Mouse (Mus musculus): ENCODE results near the gene Cpvl. TPM values are rescaled to one million over a fixed set of nuclear protein-coding genes. Genes with fewer than 3 reads are reported as not detected.

Gene Cpvl
- total RNA-seq (2017): not detected in 2 replicates

DNA sequence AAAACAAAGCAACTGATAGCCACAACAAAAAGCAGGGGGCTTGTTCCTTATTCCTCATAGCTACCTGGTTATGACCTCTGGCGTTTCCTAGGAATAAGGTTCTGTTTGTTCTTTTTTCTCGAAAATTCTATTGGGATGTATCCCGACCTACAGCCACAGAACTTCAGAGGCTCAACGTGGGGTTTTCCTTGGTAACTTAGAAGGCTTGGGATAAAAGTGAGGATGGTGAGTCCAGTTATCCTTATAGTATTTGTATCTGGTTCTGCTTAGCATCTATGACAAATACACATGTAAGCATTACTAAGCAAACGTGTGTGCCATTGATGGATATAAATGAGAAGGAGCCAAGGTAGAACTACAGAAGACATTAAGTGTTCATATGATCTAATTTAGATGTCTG is at the start of gene Cpvl:
Gene Cpvl (minus strand): TSS at position 101 of the 400 bp plus-strand sequence.
- ATAC-seq (replicated peaks in 1 of 2; ENCODE audit: insufficient read depth in 1 of 2, low FRiP score in 2 of 2, low TSS enrichment in 1 of 2, low read depth in 1 of 2, poor library complexity in 2 of 2, severe bottlenecking in 2 of 2): no peak

DNA sequence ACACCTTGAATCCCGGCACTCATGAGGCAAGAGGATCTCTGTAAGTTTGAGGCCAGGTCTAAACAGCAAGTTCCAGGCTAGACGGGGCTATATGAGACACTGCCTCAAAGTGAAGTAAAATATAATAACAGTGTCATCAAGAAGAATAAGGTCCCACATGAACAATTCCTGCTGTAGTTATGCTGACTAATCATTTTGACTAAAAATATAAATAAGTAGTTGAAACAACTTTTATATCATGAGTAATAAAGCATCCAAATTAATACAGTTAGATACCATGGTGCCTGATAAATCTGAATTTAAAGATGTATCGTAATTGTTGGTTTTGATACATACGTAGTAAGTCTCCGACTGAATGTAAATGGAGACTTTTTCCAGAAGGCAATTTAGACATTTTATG is 45.4 kb upstream of the Cpvl start:
- no peak for ATAC-seq (replicated peaks in 1 of 2; ENCODE audit: insufficient read depth in 1 of 2, low FRiP score in 2 of 2, low TSS enrichment in 1 of 2, low read depth in 1 of 2, poor library complexity in 2 of 2, severe bottlenecking in 2 of 2)

DNA sequence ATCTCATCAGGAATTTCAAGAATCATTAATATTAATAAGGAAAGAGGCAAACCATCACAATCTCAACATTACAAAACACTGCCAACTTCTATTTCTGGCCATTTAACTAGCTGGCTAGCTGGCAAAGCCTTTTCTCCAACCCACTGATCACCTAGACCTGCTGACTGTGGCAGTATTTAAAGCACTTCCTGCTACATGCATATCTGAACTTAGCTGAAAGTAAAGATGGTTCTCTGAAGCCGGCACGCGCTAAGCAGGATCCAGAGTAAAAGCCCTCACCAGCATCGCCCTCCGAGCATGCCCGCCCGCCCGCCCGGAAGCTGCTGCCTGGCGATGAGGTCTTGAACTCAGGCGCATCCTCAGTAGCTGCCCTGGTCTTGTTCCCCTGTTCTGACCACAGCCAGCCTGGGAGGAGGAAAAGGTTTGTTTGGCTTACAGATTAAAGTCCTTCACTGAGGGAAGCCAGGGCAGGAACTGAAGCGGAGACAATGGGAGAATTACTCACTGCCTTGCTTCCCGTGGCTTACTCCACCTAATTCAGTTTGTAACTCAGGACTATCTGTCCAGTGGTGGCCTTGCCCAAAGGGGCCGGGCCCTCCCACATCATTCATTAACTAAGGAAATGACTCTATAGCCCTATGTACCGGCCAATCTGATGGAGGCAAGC is 42.8 kb upstream of the Cpvl start:
- ATAC-seq (replicated peaks in 1 of 2; ENCODE audit: insufficient read depth in 1 of 2, low FRiP score in 2 of 2, low TSS enrichment in 1 of 2, low read depth in 1 of 2, poor library complexity in 2 of 2, severe bottlenecking in 2 of 2): peak; percentile 29 to 46; a peak in 2 of 4 replicates

DNA sequence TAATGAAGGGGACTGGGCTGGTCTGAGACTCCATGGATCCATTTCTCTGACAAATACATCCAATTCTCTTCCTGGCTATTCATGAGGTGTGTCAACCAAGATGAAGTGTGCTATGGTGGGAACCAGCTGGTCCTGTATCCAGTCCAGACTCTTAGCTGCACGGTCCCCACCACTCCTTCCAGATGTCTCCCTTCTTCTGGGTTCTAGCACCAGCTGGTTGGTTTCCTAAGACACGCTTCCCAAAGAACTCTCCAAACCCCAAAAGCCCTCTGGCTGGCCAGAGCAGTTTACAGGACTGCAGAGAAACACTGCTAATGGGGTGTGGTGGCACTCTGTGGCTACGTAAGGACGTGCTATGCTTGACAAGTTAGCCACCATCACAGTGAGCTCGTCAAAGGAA is 40.4 kb upstream of the Cpvl start:
- ATAC-seq (replicated peaks in 1 of 2; ENCODE audit: insufficient read depth in 1 of 2, low FRiP score in 2 of 2, low TSS enrichment in 1 of 2, low read depth in 1 of 2, poor library complexity in 2 of 2, severe bottlenecking in 2 of 2): no peak

DNA sequence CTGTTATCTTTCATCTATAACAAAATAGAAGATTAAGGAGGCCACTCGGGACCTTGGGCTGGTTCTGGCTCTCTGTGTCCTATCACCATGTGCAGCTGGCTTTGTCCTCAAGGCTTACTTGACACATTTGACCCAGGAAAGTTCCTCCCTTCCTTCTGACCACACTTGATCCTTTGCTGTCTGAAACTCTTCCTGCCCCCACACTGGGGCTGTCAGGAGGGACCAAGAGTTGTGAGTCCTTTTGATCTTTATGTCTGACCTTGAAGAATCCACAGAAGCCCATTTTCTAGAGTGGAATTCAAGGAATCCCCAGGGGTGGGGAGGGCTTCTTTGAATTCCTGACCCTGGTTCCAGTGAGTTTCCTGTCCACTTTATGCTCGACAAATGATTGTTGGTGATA is 39.6 kb upstream of the Cpvl start:
- no peak for ATAC-seq (replicated peaks in 1 of 2; ENCODE audit: insufficient read depth in 1 of 2, low FRiP score in 2 of 2, low TSS enrichment in 1 of 2, low read depth in 1 of 2, poor library complexity in 2 of 2, severe bottlenecking in 2 of 2)

DNA sequence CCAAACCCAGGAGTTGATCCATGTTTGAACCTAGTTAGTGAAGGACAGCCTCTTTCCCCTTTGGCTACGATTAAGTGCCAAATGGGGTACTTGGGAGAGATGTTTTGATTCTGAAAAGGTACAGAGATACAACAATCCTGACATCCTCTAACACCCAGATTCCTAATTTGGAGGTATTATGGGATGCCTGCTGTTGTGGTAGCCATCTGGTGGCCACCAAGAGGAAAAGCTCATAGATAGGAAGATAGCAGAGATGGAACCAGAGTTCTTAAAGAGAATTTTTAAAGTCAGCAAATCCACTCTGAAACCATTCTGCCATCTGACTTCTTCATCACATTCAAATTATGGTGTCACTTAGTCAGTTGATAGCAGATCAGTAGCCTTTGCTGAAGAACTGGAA is 33.7 kb upstream of the Cpvl start:
- ATAC-seq (replicated peaks in 1 of 2; ENCODE audit: insufficient read depth in 1 of 2, low FRiP score in 2 of 2, low TSS enrichment in 1 of 2, low read depth in 1 of 2, poor library complexity in 2 of 2, severe bottlenecking in 2 of 2): no peak

DNA sequence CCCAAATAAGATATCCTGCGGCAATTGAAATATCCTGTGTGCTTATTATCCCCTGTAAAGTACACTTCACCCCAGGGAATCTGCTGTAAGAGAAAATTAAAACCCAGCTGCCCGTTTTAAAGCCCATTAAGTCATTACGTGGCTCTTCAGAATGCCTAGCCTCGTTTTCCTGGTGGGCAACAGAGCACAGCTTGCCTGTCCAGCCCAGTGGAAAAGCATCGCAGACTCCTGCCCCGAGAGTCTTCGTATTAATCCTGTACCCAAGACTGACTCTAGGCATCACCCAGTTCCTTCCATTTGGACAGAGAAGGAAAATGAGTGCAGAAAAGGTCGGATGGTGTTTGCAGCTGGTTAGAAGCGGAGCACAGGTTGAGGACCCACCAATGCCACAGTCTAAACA is 31.9 kb upstream of the Cpvl start:
- ATAC-seq (replicated peaks in 1 of 2; ENCODE audit: insufficient read depth in 1 of 2, low FRiP score in 2 of 2, low TSS enrichment in 1 of 2, low read depth in 1 of 2, poor library complexity in 2 of 2, severe bottlenecking in 2 of 2): no peak

DNA sequence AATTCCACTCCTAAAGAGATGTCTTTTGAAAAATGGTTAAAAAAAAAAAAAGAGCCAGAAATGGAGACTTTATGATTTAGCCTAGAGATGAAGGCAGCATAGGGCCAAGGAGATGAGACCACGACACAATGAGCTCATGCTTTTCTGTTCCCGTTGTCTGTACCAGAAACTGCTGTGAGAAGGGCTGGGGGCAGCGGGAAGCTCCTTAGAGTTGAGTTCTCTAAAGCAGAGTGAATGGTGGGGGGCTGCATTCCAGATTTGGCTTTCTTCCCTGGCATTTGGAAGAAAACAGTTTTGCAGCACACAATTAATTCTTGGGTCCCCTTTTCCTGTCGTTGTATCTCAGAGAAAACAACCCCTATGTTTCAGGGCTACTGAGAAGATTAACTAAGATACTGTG is 30.8 kb upstream of the Cpvl start:
- ATAC-seq (replicated peaks in 1 of 2; ENCODE audit: insufficient read depth in 1 of 2, low FRiP score in 2 of 2, low TSS enrichment in 1 of 2, low read depth in 1 of 2, poor library complexity in 2 of 2, severe bottlenecking in 2 of 2): no peak

DNA sequence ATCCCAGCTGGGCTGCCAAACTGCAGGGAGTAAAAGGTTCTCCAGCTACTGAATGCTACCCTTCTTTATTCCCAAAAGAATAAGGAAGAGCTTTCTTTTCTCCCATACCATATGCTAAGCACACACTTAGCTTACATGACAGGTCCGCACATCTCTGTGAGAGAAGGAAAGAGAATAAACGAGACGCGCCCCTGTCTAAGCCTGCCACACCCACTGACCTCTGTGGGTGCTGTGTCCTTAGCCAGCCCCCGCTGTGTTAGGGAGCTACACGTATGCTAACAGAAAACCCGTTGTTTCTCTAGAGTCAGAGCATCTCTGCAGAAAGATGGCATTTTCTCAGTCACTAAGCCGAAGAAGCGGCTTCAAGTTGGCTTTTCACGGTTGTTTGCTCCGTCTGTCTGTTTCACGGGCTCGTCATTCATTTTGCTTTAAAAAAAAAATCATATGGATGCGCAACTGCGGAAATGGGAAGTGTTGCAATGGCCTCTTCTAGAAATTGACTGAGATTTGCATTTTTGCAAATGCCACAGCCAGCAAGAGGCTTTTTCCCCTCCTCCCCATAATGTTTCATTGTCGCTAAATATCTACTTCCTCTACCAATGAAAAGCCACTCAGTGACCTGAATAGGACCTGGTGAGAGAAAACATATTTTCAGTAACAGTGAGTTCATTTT is 30.1 kb upstream of the Cpvl start:
- no peak for ATAC-seq (replicated peaks in 1 of 2; ENCODE audit: insufficient read depth in 1 of 2, low FRiP score in 2 of 2, low TSS enrichment in 1 of 2, low read depth in 1 of 2, poor library complexity in 2 of 2, severe bottlenecking in 2 of 2)

DNA sequence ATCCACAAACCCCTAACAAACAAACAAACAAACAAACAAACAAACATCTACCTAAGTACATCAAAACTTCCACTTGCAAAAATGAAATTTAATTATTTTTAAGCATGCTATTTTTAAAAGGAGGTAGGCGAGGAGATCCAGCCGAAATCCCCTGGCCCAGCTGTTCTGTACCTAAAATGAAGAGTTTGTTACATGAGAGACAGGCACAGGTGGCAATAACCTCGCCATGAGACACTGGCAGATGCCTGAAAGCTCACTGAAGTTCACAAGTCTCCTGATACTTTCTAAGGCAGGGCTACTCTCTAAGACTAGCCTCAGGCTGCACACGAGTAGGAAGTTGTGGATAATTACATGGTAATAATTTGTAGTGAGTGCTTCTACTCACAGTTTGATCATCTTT is 26.8 kb upstream of the Cpvl start:
- no peak for ATAC-seq (replicated peaks in 1 of 2; ENCODE audit: insufficient read depth in 1 of 2, low FRiP score in 2 of 2, low TSS enrichment in 1 of 2, low read depth in 1 of 2, poor library complexity in 2 of 2, severe bottlenecking in 2 of 2)

DNA sequence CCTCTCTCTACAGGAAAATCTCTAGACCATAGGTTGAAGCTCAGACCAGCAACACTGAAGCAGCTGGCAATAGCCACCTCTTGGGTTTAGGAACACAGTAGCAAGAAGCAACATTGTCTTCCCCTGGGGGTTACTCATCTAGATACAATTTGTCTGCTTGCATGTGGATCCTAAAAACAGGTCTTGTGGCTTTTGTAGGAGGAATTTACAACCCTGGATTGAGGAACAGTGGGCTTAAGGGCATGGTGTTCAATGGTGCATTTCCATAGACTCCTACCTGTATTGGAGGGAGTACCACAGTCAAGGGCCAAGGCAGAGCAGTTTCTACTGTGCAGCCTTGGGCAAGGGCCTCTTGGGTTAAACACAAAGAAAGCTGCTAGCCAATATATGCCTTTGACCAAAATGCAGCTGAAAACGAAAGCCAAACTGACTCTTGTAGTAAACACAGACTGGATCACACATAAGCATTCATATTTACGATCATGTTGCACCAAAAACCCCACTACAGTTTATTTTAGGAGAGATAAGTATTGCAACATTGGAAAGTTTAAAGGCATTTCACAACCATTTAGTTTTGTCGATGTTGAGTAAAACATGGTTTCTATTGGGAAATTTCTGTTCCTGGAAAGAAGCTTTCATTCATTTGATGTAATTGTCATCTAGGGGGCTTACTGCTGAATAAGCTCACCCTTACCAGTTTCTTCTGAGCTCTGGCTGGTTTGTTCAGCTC is 17.9 kb upstream of the Cpvl start:
- no peak for ATAC-seq (replicated peaks in 1 of 2; ENCODE audit: insufficient read depth in 1 of 2, low FRiP score in 2 of 2, low TSS enrichment in 1 of 2, low read depth in 1 of 2, poor library complexity in 2 of 2, severe bottlenecking in 2 of 2)

DNA sequence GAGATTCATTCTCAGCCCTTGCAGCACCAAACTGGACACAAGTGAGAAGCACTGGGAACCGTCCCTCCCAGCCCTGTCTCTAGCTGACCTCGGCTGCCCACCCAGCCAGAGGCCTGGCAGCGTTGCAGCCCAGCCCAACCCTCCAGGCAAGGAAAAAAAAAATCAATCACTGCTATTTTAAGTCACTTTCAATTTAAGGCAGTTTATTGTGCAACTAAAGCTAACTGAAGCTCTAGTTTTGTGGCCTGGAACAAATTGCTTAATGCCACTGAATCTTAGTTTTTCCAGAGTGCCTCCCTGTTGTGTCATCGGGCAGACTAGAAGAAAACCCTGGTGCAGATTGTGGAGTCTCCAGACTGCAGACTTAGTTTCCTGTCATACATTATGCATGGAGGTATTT is 17.0 kb upstream of the Cpvl start:
- ATAC-seq (replicated peaks in 1 of 2; ENCODE audit: insufficient read depth in 1 of 2, low FRiP score in 2 of 2, low TSS enrichment in 1 of 2, low read depth in 1 of 2, poor library complexity in 2 of 2, severe bottlenecking in 2 of 2): no peak; a peak in 1 of 4 replicates

DNA sequence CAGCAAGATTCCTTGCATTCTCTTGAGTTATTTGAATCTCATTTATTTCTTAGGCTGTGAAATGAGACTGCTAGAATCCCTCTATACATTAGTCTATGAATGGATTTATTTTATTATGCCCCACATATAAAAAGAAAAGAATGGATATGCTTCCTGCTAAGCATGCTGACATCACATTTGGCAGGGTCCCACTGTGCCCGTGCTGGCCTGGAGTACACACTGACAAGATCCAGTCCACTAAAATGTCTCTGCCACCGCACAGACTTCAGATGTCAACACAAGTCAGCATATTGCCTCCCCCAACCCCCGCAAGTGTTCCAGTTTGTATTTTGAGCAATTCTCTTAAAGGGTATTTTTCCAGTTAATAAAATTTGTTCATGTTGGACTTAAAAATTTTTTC is 13.9 kb upstream of the Cpvl start:
- ATAC-seq (replicated peaks in 1 of 2; ENCODE audit: insufficient read depth in 1 of 2, low FRiP score in 2 of 2, low TSS enrichment in 1 of 2, low read depth in 1 of 2, poor library complexity in 2 of 2, severe bottlenecking in 2 of 2): no peak

DNA sequence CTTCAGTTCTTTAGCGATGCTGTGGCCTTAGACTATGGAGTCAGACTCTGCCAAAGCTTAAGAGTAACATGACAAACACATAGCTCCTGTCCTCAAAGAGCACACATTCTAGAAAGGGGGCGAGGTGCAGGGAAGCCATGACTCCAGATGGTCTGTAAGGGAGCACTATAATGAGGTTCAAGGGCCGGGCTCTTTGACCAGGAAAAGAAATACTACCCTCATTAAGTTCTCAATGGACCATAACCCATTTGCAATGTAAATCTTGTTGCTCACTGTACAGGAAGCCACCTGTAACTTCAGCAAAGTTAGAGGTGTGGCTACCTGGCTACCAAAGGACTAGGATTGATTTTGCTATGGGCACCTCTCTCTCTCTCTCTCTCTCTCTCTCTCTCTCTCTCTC is 8.8 kb upstream of the Cpvl start:
- no peak for ATAC-seq (replicated peaks in 1 of 2; ENCODE audit: insufficient read depth in 1 of 2, low FRiP score in 2 of 2, low TSS enrichment in 1 of 2, low read depth in 1 of 2, poor library complexity in 2 of 2, severe bottlenecking in 2 of 2)

DNA sequence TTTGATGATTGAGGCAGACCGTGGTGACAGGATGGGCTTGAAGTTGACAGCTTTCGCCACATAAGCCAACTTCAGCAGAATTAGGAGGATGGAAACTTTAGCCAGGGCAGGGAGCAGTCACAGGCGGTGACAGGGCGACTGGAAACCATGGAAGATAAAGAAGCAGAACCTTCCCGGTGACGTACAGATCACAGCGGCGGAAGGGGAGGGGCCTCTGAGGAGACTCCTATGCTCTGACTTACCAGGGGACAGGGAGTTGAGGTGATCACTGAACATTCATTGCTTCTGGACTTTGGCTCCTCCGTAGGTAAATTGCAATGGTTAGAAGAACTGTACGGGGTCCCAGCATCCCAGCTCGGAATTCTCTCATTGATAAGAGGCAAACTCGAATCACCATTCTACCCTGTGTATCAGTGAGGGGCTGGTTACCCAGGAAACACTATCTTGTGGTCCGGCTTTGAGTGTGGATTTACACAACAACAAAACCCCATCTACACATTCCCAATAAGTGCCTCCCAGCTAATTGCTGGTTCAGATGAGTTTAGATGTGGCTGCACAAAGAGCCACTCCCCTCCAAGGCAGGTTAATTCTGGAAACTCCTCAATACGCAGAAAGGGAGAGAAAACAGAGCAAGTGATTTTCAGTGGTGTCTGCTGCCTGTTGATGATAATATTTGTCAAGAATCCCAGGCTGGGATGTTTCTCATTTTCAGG is 8.0 kb upstream of the Cpvl start:
- no peak for ATAC-seq (replicated peaks in 1 of 2; ENCODE audit: insufficient read depth in 1 of 2, low FRiP score in 2 of 2, low TSS enrichment in 1 of 2, low read depth in 1 of 2, poor library complexity in 2 of 2, severe bottlenecking in 2 of 2)

DNA sequence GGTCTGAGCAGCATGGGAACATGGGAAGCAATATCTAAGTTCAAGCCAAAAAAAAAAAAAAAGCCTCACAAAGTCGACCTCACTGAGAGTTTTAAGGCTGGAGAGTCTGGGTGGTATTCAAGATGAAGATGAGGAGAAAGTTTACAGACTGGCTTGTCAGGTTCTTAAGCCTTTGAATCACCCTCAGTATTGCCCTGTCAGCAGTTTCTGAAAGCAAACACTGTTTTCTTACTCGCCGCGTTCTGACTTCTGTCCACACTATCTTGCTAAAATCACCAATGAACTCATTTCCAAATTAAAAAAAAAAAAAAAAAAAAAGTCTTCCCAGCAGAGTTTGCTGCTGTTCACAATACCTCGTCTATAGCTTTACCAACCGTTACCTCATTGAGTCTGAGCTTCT is 5.3 kb upstream of the Cpvl start:
- ATAC-seq (replicated peaks in 1 of 2; ENCODE audit: insufficient read depth in 1 of 2, low FRiP score in 2 of 2, low TSS enrichment in 1 of 2, low read depth in 1 of 2, poor library complexity in 2 of 2, severe bottlenecking in 2 of 2): no peak

DNA sequence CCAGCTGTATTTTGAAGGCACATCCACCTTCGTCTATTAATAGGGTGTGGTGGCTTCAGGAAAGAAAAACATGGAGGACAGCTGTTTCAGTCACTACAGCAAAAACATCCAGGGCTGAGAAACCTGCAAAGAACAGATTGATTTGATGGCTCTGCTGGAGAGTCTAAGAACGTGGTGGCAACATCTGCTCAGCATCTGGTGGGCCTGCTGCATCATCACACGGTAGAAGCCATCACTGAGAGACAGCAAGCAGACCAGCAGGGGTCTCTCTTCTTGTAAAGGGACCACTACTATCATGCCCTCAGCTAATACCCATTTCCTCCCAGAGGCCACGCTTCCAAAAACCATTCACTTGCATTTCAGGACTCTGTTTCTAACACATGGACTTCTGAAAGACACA is 4.1 kb upstream of the Cpvl start:
- ATAC-seq (replicated peaks in 1 of 2; ENCODE audit: insufficient read depth in 1 of 2, low FRiP score in 2 of 2, low TSS enrichment in 1 of 2, low read depth in 1 of 2, poor library complexity in 2 of 2, severe bottlenecking in 2 of 2): no peak; a peak in 1 of 4 replicates

DNA sequence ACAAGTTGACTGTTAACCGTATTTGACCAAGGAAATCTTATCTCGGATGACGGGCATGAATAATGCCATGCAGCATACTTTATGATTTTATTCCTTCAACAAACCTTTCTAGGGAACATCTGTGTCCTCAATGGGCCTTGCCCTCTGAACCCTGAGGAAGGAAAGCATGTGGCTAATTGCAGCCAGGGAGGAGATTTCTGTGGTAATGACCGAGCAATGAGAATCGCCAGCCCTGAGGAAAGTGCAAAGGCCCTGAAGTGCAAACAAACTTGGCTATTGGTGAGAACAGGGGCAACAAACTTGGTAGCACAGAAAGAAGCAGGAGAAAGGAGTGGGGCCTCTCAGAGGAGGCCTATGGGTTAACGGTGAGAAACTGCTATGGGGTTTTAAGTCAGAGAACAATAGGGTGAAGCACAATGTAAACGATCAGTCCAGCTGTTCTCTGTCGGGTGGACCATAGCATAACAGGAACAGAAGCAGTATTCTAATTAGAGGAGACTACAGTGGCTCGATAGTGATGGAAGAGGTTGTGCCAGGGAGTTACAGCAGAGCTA is 3.7 kb upstream of the Cpvl start:
- no peak for ATAC-seq (replicated peaks in 1 of 2; ENCODE audit: insufficient read depth in 1 of 2, low FRiP score in 2 of 2, low TSS enrichment in 1 of 2, low read depth in 1 of 2, poor library complexity in 2 of 2, severe bottlenecking in 2 of 2)
